Mouse (Mus musculus) liver, adult 2 months (tissue): Measurements from ENCODE around the gene Lrrc8a. TPM values are rescaled to one million over a fixed set of nuclear protein-coding genes. Genes with fewer than 3 reads are reported as not detected.

Experiments used
- DNase-seq: peaks from one replicate; pipeline ENCODE4 v3.0.0-alpha.2; 2011; ENCODE audit warnings: low read depth, low spot score; ENCODE audit errors: extremely low read depth
- H3K27ac ChIP-seq: fragments of 200-500 bp; replicated peaks from 2 replicates; pipeline ENCODE4 v1.5.1; 2012; ENCODE audit warnings: low read depth, mild to moderate bottlenecking, control low read depth, inconsistent platforms, low read length; ENCODE audit not compliant: insufficient read depth
- H3K27me3 ChIP-seq: fragments of 200-500 bp; 2 replicates; pipeline ENCODE4 v1.6.1; 2012; ENCODE audit warnings: mild to moderate bottlenecking, moderate library complexity, low read length, inconsistent platforms; ENCODE audit not compliant: control insufficient read depth, insufficient read depth
- H3K36me3 ChIP-seq: fragments of 200-500 bp; 2 replicates; pipeline ENCODE4 v1.6.1; 2012; ENCODE audit warnings: low read length, inconsistent platforms; ENCODE audit not compliant: control insufficient read depth, insufficient read depth
- H3K4me1 ChIP-seq: fragments of 200-500 bp; 2 replicates; pipeline ENCODE4 v1.6.1; 2011; ENCODE audit warnings: low read length; ENCODE audit not compliant: control insufficient read depth, insufficient read depth
- H3K4me3 ChIP-seq: fragments of 200-500 bp; 2 replicates; pipeline ENCODE4 v1.5.1; 2011; ENCODE audit warnings: low read depth, mild to moderate bottlenecking, control low read depth, low read length, moderate library complexity; ENCODE audit not compliant: insufficient read depth
- H3K79me2 ChIP-seq: fragments of 200-500 bp; 2 replicates; pipeline ENCODE4 v1.6.1; 2012; ENCODE audit warnings: inconsistent platforms, mild to moderate bottlenecking, low read length, moderate library complexity; ENCODE audit not compliant: control insufficient read depth, insufficient read depth
- H3K9ac ChIP-seq: fragments of 200-500 bp; 2 replicates; pipeline ENCODE4 v1.6.1; 2012; ENCODE audit warnings: low read depth, mild to moderate bottlenecking, control low read depth, inconsistent platforms, low read length
- CTCF ChIP-seq: fragments of 200-500 bp; IDR thresholded peaks from 2 replicates; pipeline ENCODE4 v1.5.1; 2011; ENCODE audit warnings: low read depth, low read length, control low read depth
- POLR2A ChIP-seq: fragments of 200-500 bp; IDR thresholded peaks from 2 replicates; pipeline ENCODE4 v1.6.1; 2011; ENCODE audit warnings: low read length, control low read depth; ENCODE audit not compliant: insufficient read depth; ENCODE audit errors: extremely low read depth
- WGBS: fragments of 180-500 bp; shearing (Covaris S2); methylation state at CpG from one replicate; pipeline ENCODE4 v1.1.7; 2018; 5-methylcytosine and 5-hydroxymethylcytosine counted together
- polyA plus RNA-seq: library from polyadenylated mRNA; depleted of rRNA; stranded (reverse); fragments of >200 nt; gene quantifications from 2 replicates; pipeline ENCODE4 v1.2.3, GENCODE M21; 2012
- total RNA-seq: library from RNA; depleted of rRNA; stranded (reverse); fragments of >200 nt; gene quantifications from 2 replicates; pipeline ENCODE4 v1.2.3, GENCODE M21; 2014

Gene Lrrc8a
- total and polyA plus RNA-seq, 2 experiments = 8.5 to 22.6 TPM

DNA sequence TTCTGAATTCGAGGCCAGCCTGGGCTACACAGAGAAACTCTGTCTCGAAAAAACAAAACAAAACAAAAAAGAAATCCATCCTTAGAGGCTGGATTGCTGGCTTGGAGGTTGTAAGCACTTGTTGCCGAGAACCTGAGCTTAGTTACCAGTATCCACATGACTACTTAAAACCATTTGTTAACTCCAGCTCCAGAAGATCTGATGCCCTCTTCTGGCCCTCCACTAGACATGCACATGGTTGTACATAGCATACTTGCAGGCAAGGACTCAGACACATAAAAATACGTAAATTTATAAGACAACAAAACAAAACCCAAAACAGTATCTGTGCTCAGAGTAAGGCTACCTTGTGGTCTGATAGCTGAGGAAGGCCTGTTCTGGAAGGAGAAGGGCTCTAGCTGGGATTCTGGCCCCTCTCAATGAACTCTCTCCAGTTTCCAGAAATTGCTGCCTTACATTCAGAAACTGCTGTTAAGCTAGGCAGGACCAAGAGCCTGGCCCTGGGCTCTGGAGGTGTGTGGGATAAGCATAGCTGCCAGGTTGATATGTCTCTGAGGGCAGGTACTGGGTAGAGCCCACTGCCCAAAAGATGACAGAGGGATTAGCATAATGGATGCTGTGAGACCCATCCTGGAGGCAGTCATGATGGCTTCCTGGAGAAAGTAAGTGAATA, 23.7 kb downstream of the Lrrc8a start:
- 84% methylated on average over 4 of the region's 4 CpGs for WGBS
- Histone ChIP-seq H3K27ac (no peak overlapping the region), H3K36me3 (peaks cover 23% of the 10 kb centered on the region)

DNA sequence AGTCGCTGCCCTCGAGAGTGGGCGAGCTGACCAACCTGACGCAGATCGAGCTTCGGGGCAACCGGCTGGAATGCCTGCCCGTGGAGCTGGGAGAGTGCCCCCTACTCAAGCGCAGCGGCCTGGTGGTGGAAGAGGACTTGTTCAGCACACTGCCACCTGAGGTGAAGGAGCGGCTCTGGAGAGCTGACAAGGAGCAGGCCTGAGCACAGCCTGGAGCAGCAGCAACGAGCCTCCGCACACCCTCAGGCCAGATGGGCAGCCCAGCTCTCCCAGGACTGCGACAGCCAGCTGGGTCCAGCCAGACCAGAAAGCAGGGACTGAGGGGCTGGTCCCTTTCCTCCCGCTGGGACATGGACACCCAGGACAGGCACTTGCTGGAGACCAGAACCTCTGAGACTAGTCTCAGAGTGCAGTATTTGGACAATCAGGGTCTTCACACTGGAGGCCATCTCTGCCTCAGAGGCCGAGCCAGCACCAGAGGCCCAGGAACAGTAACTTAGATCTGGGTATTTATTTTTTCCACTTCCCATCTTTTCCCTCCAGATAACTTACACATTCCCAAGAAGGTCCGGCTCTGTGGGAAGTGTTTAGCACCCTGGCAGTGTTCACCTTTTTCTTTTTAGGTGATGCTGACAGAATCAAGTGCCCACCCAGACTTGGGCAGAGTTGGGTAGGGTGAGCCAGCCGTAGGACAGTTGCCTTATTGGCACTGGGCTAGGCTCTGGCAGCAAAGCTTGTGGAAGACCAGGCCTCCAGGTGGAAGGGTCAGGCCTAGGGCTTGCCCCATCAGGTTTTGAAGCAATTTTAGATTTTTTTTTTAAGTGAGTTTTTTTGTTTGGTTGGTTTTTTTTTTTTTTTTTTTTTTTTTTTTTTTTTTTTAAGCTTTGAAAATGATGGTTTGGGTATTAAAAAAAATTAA, 24.7 kb downstream of the Lrrc8a start:
- H3K36me3 ChIP-seq = peaks cover 19% of the 10 kb centered on the region
- no peak for DNase-seq

More for the DNA sequence above, 23.7 kb downstream of the Lrrc8a start:
- Histone ChIP-seq H3K4me1 (peaks cover 31% of the 10 kb centered on the region), H3K9ac (no peak overlapping the region), H3K4me3 (no peak overlapping the region), H3K79me2 (peaks cover 28% of the 10 kb centered on the region), H3K27me3 (no peaks in the 10 kb centered on the region)
- TF ChIP-seq CTCF (0 out of 2 replicates have a peak, but pooled peaks have one; percentile 10), POLR2A (no peak)
- no peak for DNase-seq

DNA sequence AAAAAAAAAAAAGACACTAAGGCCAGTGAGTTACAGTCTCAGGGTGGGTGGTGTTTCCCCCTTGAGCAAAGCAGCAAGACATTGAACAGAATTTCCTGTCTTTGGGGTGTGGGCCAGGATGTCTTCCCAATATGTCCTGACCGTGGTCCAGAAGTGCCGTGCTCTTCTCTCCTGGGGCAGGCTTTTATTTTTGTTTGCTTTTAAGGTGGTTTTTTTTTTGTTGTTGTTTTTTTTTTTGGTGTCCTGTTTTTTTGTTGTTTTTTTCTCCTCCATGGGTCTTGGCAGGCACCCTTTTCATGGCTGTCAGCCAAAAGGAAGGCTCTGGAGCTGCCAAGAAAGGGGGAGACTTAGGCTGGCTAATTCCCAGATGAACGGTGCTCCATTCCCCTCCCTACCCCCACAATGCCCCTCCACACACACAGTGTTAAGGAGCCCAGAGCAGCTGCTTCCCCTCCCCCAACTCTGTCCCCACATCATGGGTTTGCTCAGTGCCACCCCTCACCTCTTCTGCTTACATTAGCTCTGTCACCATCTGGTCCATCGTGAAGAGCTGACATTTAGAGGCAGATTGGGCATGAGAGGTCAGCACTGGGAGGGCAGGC, 25.4 kb downstream of the Lrrc8a start:
- Histone ChIP-seq H3K4me1 (peaks cover 38% of the 10 kb centered on the region), H3K27ac (peak overlapping the region; percentile 52), H3K36me3 (peaks cover 16% of the 10 kb centered on the region)

More for the DNA sequence above, 24.7 kb downstream of the Lrrc8a start:
- Histone ChIP-seq H3K4me3 (no peak overlapping the region), H3K27ac (peak overlapping the region; percentile 33), H3K79me2 (peaks cover 18% of the 10 kb centered on the region; the same call in 1 of the 2 replicates), H3K9ac (peak overlapping the region; percentile 18; the same call in 1 of the 2 replicates), H3K4me1 (peaks cover 34% of the 10 kb centered on the region), H3K27me3 (no peaks in the 10 kb centered on the region)
- TF ChIP-seq POLR2A (no peak), CTCF (no peak)
- 87% methylated on average over 18 of the region's 18 CpGs for WGBS

DNA sequence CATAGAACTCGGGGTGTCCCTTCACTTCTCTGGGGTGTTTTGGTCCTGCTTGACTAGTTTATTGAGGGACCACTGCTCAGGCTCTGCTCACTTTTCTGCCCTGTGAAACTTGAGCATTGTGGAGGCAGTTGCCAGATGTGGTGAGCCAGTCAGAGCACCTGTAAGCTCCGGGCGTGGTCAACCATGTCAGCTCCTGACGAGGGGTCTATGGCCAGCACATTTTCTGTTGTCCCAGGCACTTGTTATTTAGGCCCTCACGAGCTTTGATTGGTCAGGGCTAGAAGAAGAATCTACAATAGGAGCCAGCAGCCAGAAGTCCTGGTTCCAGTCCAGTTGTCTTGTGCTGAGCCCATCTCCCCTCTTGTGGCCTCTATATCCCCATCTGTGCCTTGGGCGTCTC, 26.3 kb downstream of the Lrrc8a start:
- H3K27ac ChIP-seq = peak overlapping the region; percentile 52; the same call in 1 of the 2 replicates
- H3K27me3 ChIP-seq = no peaks in the 10 kb centered on the region
- TF ChIP-seq CTCF = no peak
- TF ChIP-seq POLR2A = no peak
- WGBS = 86% methylated on average over 6 of the region's 6 CpGs
- H3K4me1 ChIP-seq = peaks cover 46% of the 10 kb centered on the region
- H3K4me3 ChIP-seq = no peak overlapping the region
- H3K79me2 ChIP-seq = peaks cover 23% of the 10 kb centered on the region
- H3K9ac ChIP-seq = no peak overlapping the region
- peaks cover 16% of the 10 kb centered on the region for H3K36me3 ChIP-seq
- no peak for DNase-seq

More for the DNA sequence above, 25.4 kb downstream of the Lrrc8a start:
- 9% methylated on average over 4 of the region's 4 CpGs for WGBS
- no peak for TF ChIP-seq CTCF
- no peak for TF ChIP-seq POLR2A
- H3K79me2 ChIP-seq = peaks cover 23% of the 10 kb centered on the region
- H3K27me3 ChIP-seq = no peaks in the 10 kb centered on the region
- peak; percentile 60 for DNase-seq
- no peak overlapping the region for H3K4me3 ChIP-seq
- no peak overlapping the region for H3K9ac ChIP-seq

DNA sequence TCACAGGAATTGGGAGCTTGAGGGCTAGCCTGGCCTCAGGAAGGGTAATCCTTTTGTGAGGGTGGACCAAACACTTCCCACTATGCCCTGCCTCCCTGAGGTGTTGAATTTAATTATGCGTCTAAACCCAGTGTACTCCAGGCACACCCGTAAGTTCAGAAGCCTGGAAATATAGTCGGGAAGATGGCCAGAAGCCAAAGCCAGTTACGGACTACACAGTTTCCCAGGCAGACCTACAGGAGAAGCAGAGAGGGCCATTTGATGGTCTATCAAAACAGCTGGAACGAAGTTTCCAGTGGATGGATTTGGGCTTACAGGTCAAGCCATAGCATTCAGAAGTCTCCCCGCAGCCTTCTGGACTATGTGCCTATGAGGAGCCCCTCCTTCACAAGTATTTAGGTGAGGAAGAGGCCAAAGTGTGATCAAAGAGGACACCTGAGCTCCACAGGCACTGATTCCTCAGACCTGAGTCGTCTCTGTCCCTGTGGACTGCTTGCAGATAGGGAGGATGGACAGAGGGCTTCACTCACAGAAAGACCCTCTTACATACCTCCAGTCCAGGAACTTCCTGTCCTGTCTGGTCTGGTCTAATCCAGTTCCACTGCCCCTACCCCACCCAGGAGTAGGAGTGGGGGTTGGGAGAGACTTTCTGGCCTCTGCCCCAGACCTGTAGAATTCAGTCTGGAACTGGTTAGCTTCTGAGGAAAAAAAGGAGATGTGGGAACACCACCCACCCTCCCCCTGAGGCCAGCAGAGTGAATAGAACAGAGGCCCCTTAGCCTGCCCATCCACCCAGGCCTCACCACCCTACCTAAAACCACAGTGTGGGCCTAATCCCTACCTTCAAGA, 27.4 kb downstream of the Lrrc8a start:
- H3K27ac ChIP-seq = peak overlapping the region; percentile 98
- TF ChIP-seq CTCF (no peak), POLR2A (no peak)
- no peaks in the 10 kb centered on the region for H3K27me3 ChIP-seq
- peaks cover 12% of the 10 kb centered on the region for H3K79me2 ChIP-seq
- H3K4me1 ChIP-seq = peaks cover 54% of the 10 kb centered on the region
- no peak for DNase-seq
- H3K36me3 ChIP-seq = peaks cover 13% of the 10 kb centered on the region
- H3K4me3 ChIP-seq = no peak overlapping the region
- WGBS = 51% methylated on average over 7 of the region's 7 CpGs
- H3K9ac ChIP-seq = peak overlapping the region; percentile 50; the same call in 1 of the 2 replicates
